Mouse (Mus musculus) gastrocnemius, postnatal 25 days (tissue): ENCODE measurements around the gene Car11. TPM values are rescaled to one million over a fixed set of nuclear protein-coding genes. Genes with fewer than 3 reads are reported as not detected.

Experiments used
- DNase-seq: peaks from one replicate; pipeline ENCODE4 v3.0.0; 2022
- total RNA-seq, 2 experiments: library from RNA; stranded (reverse); gene quantifications; 1 replicate in 1 of 2; 2 replicates in 1 of 2; pipeline ENCODE4 v1.2.3; 2021

Gene Car11
- total RNA-seq, 2 experiments from 2014 or later: 4.9 to 11.2 TPM

DNA sequence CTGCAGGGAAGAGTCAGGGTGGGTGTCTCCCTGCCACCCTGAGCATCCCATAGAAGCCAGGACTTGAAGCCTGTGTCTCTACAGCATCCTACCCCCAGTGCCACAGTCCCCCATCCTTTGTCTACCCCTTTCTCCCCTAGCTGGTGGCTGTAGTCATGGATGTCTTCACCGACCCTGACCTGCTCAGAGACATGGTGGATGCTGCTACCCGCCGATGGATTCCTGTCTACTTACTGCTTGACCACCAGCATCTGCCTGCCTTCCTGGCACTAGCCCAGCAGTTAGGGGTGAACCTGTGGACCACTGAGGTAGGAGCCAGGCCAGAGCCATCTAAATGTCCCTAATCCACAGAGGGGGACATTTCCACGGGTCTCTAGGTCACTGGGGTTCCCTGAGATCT lies 23.7 kb downstream of the Car11 start:
- DNase-seq: no peak

DNA sequence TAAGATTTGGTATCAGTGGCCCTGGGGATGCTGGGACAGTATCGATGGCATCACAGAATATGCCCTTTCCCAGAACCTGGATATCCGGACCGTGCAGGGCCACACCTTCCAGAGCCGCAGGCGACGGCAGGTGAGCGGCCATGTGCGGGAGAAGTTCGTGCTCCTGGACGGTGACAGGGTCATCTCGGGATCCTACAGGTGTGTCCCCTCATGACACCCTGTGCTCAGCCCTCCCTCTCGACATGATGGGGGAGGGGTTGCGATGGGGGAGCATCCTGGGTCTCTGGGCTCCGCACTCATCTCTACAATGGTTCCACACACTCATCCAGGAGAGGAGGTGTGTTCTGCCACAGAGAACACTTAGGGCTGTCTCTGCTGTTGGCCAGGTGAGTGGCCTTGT lies 24.1 kb downstream of the Car11 start:
- no peak for DNase-seq

DNA sequence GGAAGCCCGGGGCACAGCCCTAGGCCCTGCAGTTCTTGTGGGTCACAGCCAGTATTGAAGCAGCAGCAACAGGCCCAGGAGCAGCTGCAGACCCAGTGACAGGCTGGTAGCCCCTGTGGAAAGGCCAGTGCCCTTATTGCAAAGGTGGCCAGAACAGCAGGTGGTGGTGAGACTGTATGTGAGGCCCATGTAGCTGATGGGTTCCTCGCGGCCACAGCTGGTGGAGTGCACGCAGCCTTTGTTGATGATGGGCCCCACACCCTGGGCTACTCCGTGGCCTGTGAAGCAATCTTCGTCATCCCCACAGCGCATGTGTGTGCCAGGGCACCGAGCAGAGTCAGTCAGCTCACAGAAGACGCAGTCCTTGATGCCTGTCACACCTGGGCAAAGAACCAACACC lies 25.5 kb downstream of the Car11 start:
- DNase-seq: no peak

DNA sequence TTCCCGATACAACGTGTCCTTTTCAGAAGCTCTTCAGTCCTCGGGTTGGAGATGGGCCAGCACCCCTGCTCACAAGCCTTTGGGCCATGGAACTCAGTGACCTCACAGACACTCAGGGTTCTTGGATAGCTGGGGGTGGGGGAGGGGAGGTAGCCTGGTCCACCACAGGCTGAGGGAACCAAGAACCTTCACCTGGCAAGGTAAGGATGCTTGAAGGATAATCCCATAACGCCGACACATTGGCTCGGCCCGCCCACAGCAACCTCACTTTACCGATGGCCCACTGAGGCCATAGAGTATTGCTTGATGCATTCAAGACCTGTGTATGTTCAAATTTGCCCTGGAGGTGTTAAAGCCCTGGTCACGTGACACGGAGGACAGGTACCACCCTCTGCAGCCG lies 26.1 kb downstream of the Car11 start, which contains the start of gene Spaca4:
TSS of gene Spaca4 (minus strand) at position 101 of the 400 bp plus-strand sequence.
- no peak for DNase-seq

DNA sequence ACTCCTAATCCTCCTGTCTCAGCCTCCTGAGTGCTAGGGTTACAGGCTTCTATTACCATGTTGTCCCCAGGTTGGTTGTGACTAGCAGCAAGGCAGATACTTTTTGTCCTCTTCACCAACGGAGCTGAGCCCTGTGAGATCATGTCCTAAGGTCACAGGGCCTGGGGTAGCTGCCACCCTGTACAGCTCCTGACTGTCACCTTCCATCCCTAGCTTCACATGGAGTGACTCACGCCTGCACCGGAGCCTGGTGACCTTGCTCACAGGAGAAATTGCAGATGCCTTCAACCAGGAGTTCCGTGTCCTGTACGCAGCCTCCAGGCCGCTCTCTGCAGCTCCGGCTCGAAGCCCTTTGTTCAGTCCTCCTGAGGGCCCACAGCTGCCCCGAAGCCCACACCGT lies 26.8 kb downstream of the Car11 start:
- DNase-seq: no peak

DNA sequence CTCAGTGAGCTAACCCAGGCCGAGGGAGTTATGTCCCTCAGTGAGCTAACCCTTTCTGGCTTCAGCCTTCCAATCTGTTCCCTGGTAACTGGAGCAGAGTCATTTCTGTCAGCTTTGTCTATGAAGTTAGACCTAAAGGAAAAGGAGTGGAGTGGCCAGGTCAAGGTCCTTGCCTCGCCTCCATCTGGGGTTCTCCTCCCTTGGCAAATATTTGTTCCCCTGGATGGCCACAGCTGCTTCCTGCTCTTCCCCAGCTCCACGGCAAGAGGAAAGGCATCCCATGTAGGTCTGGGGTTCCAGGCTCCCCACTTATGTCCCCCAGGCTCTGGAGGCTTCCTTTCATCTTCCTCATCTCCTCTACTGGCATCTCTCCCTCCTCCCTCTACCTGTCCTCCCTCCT lies 28.0 kb downstream of the Car11 start:
- no peak for DNase-seq

DNA sequence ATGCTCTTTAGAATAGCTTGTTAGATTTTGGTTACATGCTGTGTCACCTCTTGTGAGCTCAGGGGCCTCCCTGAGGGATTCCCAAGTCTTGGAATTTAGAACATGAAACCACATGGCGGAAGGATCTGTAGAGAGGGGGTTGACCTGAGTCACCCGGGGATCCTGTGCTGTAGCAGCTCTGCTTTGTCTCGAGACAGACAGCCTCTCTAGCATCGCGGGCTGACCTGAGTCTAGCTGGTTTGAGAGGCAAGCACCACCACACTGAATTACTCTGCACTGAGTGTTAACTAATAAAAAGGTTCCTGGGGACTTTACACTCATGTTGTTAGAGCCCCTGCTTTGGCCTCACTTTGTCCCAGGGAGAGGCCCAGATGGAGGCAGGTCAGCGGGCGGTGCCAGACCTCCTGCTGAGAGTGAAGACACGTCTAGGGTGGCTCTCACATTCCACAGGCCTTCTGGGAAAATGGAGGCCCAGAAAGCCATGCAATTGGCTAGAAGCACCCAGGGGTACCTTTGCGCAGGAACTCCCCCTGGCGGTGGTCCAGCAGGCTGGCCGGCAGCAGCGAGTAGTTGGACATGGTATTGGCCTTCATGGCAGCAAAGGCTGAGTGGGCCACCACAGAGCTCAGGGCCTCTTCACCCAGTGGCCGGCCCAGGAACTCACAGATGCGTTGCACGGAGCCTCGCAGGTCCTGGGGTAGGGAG lies 31.2 kb downstream of the Car11 start:
- DNase-seq: no peak

DNA sequence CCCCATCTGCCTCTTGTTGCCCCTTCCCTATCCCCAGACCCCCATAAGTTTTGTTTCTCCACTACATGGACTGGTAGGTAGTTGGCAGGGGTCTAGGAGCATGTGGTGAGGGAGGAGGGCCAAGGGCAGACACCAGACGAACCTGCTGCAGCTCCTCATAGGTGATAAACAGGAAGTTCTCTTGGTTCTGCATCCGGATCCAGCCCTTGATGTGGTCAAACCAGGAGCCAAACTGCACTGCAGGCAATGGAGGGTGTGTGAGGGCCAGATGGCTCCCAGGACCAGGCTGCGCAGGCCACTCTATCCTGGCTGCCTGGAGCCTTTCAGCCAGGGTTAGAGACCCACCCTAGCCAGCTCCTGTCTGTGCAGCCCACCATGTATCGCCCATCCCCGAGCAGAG lies 33.8 kb downstream of the Car11 start:
- no peak for DNase-seq

DNA sequence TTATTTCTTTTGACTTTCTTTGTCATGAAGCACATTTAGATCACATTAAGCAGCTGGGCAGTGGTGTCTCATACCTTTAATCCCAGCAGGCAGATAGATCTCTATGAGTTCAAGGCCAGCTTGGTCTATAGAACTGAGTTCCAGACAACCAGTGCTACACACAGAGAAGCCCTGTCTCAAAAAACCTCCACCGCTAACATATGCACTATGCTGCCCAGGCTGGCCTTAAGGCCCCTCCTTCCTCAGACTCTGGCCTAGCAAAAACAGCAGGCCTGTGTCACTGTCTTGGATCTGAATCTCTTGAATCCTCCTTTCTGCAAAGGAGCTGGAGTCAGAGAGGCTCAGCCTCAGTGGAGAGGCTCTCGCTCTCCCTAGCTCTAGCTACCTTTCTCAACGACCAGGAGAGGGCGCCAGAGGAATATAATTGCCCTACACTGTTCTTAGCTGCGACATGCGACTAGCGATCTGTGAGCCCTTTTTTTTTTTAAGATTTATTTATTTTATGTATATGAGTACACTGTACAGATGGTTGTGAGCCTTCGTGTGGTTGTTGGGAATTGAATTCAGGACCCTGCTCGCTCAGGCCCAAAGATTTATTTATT lies 39.6 kb downstream of the Car11 start:
- DNase-seq: no peak

DNA sequence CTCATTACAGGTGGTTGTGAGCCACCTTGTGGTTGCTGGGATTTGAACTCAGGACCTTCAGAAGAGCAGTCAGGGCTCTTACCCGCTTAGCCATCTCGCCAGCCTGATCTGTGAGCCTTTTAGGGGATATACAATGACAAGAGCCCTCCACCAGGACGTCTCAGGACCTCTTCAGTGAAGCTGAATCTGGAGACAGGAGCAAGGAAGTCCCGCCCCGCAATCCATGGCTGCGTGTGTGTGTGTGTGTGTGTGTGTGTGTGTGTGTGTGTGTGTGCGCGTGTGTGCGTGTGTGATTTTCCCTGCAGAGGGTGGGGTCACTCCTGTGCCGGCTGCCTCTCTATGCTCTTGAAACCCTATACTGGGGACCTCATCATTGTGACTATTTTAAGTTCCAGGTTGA lies 40.2 kb downstream of the Car11 start:
- DNase-seq: no peak

DNA sequence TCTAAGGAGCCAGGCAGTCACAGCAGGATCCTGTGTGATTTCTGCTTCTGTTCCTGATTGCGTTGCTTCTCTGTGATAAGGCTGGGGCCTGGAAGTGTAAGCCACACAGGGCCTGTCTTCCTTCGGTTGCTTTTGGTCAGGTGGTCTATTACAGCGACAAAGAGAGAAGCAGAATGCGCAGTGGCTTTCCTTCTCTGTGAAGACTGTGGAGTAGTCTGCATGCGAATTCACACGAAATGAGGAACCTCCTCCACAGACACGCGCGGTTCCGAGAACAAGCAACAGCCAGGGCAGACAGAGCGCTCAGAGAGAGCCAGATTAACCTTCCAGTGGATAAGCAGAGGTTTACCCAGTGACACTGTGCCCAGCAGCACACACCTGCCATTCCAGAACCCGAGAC lies 41.7 kb downstream of the Car11 start:
- no peak for DNase-seq

DNA sequence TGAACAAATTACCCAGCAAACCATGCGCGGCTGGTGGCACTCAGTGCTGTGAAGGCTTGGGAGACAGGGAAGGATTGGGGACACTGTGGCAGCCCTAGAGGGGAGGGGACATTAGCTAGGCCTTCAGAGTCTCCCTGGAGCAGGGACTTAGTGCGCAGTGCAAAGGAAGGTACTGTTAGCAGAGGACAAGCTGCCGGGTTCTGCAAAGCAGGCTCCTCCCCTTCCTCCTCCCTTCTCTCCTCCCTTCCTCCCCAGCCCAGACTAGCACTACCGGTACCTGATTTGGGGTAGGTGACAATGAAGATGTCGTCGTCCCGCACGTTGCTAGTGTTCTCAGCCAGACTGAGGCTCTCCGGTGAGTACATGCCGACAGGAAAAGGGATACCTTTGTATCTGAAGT lies 42.1 kb downstream of the Car11 start:
- DNase-seq: no peak

DNA sequence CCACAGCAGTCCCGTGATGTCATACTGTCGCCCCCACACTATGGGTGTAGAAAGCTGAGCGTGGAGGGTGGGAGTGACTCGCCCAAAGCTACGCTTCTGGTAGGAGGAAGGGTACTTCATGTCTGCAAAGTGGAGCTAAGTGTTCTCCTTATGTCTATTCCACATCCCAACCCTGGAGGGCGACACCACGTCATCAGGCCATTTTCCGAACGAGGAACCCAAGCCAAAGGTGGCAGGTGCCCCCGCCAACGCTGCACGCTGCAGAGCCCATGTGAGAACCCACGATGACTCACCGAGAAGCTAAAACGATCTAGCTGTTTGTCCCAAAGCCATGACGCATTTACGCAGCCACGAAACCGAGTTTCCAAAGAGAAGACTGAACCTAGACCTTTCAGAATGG lies 42.7 kb downstream of the Car11 start:
- DNase-seq: no peak

DNA sequence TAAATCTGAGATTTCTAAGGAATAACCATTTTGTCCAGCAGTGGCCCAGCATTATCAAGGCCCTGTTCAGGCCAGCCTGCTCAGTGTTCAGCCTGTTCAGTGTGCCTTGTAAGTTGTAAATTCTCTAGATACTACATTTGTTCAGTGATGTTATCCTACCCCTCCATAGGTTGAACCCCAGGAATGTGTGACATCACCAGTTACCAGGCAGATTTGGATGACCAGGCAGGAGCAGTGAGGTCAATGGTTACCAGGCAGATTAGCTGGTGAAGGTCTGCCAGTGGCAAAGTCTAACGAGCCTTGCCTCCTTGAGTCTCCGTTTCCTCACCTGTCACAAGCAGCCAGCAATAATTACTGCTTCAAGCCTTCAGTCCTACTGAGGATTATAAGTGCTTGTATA lies 44.7 kb downstream of the Car11 start:
- no peak for DNase-seq

DNA sequence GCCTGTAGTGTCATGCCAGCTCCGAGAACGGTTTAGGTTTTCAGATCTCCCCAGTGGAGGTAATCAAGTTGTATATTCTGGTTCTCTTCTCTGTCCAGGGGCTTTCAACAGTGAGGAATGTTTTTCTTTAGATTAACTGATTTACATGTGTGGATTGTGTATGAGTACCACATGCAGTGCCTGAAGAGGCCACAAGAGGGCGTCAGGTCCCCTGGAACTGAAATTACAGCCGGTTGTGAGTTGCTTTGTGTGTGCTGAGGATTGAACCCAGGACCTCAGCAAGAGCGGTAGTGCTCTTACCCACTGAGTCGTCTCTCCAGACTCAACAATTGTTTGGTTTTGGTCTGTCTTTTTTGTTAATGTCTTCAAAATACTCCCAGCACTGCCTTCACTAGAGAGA lies 46.9 kb downstream of the Car11 start:
- no peak for DNase-seq

DNA sequence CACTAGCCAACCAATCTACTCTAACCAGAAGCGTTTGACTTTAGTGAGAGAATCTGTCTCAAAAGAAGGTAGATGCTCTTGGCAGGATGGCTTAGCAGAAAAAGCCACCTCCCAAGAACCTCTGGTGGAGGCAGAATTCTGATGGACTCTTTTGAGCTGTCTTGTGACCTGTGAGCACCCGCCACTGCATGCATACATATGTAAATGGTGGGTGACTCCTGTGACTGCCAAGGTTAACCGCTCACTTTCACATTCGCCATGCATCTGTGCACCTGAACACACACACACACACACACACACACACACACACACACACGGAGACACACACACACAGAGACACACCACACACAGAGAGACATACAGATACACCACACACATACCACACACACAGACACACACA lies 47.8 kb downstream of the Car11 start:
- DNase-seq: no peak

DNA sequence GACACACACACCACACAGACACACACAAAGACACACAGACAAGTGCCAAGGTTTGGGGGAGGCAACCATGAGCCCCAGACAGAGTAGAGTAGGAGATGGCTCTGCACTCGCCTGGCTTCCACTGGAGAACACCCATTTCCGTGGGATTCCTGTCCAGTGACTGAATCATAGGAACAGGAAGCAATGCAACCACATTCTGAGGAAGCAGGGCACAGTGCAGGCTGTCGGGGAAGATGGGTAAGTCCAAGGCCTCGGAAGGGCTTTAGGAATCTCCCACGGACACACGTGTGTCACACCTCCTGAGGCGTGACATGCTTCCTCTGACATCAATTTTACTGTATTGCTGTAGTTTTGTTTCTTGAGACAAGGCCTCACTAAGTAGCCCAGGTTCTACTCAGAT lies 48.5 kb downstream of the Car11 start:
- DNase-seq: no peak

DNA sequence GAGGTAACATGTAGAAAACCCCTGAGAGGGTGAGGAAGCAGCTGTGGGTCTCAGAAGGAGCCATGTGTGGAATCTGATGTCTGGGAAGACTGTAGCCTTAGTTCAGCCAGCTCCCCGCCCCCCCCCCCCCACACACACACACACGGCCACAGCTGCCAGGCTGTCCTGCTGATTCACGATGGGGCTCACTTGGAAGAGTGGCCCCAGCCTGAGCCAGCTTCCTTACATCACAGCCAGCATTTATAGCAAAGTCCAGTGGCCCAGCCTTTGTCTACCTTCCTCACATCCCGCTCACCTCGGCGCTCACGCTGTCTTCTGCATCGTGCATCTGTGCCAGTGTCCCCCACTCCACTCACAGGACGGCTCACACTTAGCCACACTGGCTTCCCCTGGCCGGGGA lies 49.8 kb downstream of the Car11 start:
- DNase-seq: no peak

DNA sequence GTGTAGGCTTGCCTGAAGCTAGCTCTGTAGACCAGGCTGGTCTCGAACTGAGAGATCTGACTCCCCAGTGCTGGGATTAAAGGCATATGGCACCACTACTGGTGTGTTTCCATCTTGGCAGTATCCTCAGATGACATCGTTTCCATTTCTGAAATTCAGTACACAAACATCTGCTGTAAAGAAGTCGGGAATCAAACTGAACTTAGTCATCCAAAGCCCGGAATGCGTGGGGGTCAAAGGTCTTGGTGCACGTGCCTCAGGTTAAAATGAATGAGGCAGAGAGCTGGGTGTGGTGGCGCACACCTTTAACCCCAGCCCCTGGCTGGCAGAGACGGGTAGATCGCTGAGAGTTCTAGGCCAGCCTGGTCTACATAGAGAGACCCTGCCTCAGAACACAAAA lies 50.5 kb downstream of the Car11 start:
- no peak for DNase-seq

Other genes starting within 250 kb of the Car11 start
- gene Ftl1, start 240.0 kb upstream of the Car11 start, total RNA-seq: 100 to 1,000 TPM; 125 to 149 TPM
- 10 to 100 TPM; 15.6 to 16.9 TPM for gene Bax, start 232.9 kb upstream of the Car11 start, total RNA-seq
- not detected for gene Tulp2, start 218.0 kb upstream of the Car11 start, total RNA-seq
- 1 to 10 TPM; 4.3 to 10.0 TPM for gene Gm45808, start 213.0 kb upstream of the Car11 start, total RNA-seq
- gene Dhdh, start 211.0 kb upstream of the Car11 start, total RNA-seq: 10 to 100 TPM; 12.3 to 12.6 TPM
- 10 to 100 TPM; 60.8 to 73.2 TPM for gene Nucb1, start 189.4 kb upstream of the Car11 start, total RNA-seq
- 10 to 100 TPM; 13.8 to 19.2 TPM for gene Ppp1r15a, start 173.6 kb upstream of the Car11 start, total RNA-seq
- 1 to 10 TPM; 7.5 to 8.5 TPM for gene Plekha4, start 173.5 kb upstream of the Car11 start, total RNA-seq
- 1 to 10 TPM in 1 of 2 experiments, under 1 TPM in 1; 0.99 to 1.2 TPM for gene Hsd17b14, start 144.9 kb upstream of the Car11 start, total RNA-seq
- 10 to 100 TPM; 56.3 to 63.9 TPM for gene Bcat2, start 129.7 kb upstream of the Car11 start, total RNA-seq
- gene Fgf21, start 84.4 kb upstream of the Car11 start, total RNA-seq: not detected
- gene Fut1, start 82.6 kb upstream of the Car11 start, total RNA-seq: not detected
- not detected for gene Izumo1, start 78.0 kb upstream of the Car11 start, total RNA-seq
- 1 to 10 TPM; 6.1 to 8.5 TPM for gene Rasip1, start 72.4 kb upstream of the Car11 start, total RNA-seq
- 10 to 100 TPM; 39.0 to 46.1 TPM for gene Mamstr, start 59.9 kb upstream of the Car11 start, total RNA-seq
- under 1 TPM; 0.19 to 0.61 TPM for gene Fut2, start 33.4 kb upstream of the Car11 start, total RNA-seq
- under 1 TPM; 0.38 to 0.75 TPM for gene Ntn5, start 15.8 kb upstream of the Car11 start, total RNA-seq
- under 1 TPM in 1 of 2 experiments, not detected in 1; 0.16 TPM for gene Sec1, start 5.4 kb upstream of the Car11 start, total RNA-seq
- gene Dbp, start 5.2 kb downstream of the Car11 start, total RNA-seq: 100 to 1,000 TPM in 1 of 2 experiments, 10 to 100 TPM in 1; 14.3 to 121 TPM
- 100 to 1,000 TPM; 433 to 449 TPM for gene Rpl18, start 15.6 kb downstream of the Car11 start, total RNA-seq
- gene Sphk2, start 18.2 kb downstream of the Car11 start, total RNA-seq: 10 to 100 TPM in 1 of 2 experiments, 1 to 10 TPM in 1; 8.5 to 12.7 TPM
- under 1 TPM; 0.13 to 0.29 TPM for gene Fam83e, start 21.4 kb downstream of the Car11 start, total RNA-seq
- not detected for gene Spaca4, start 26.0 kb downstream of the Car11 start, total RNA-seq
- under 1 TPM in 1 of 2 experiments, not detected in 1; 0.19 TPM for gene Lmtk3, start 83.9 kb downstream of the Car11 start, total RNA-seq
- not detected for gene Sult2b1, start 84.8 kb downstream of the Car11 start, total RNA-seq
- gene Cyth2, start 114.7 kb downstream of the Car11 start, total RNA-seq: 10 to 100 TPM; 28.2 to 33.8 TPM
- under 1 TPM; 0.19 to 0.20 TPM for gene Kcnj14, start 124.9 kb downstream of the Car11 start, total RNA-seq
- gene Grwd1, start 131.1 kb downstream of the Car11 start, total RNA-seq: 10 to 100 TPM; 13.5 to 14.5 TPM
- gene Kdelr1, start 172.9 kb downstream of the Car11 start, total RNA-seq: 10 to 100 TPM; 53.4 to 64.2 TPM
- under 1 TPM; 0.32 to 0.46 TPM for gene Grin2d, start 178.5 kb downstream of the Car11 start, total RNA-seq
- not detected for gene Syngr4, start 196.9 kb downstream of the Car11 start, total RNA-seq
- 10 to 100 TPM; 53.2 to 62.5 TPM for gene Tmem143, start 197.1 kb downstream of the Car11 start, total RNA-seq
- gene Emp3, start 221.6 kb downstream of the Car11 start, total RNA-seq: 10 to 100 TPM; 13.2 to 17.0 TPM
- under 1 TPM; 0.46 to 0.67 TPM for gene Ccdc114, start 224.2 kb downstream of the Car11 start, total RNA-seq